Comparison of ENCODE assay signal across 8 mouse cellular contexts in genomic region chr11:53763496-53764140, GRCm38 (mm10). TPM values are rescaled to one million over a fixed set of nuclear protein-coding genes. Genes with fewer than 3 reads are reported as not detected.
DNase-seq lines count a peak whose midpoint lies in the region; ATAC-seq and TF ChIP-seq lines count a peak whose summit lies in the region.

No protein-coding gene starts in this region.

- peak overlapping the region; percentile 48 for H3K9ac ChIP-seq in intestine, postnatal 0 days (ENCODE audit: low read depth, low read length)

- no peaks in the 10 kb centered on the region for H3K36me3 ChIP-seq in intestine, postnatal 0 days (ENCODE audit: control insufficient read depth, insufficient read depth)
- no peaks in the 10 kb centered on the region for H3K36me3 ChIP-seq in midbrain, embryonic 10.5 days

- WGBS in intestine, postnatal 0 days: under 1% methylated on average over 33 of the region's 33 CpGs
- WGBS in midbrain, embryonic 10.5 days: 5% methylated on average over 33 of the region's 33 CpGs

- H3K9me3 ChIP-seq in intestine, postnatal 0 days (ENCODE audit: control insufficient read depth): no peaks in the 10 kb centered on the region
- H3K9me3 ChIP-seq in midbrain, embryonic 10.5 days (replicated peaks): no peaks in the 10 kb centered on the region

- peak overlapping the region; percentile 29 for H3K4me3 ChIP-seq in intestine, postnatal 0 days (ENCODE audit: low read depth, low read length)
- H3K4me3 ChIP-seq in midbrain, embryonic 10.5 days: peak overlapping the region; percentile 42

- peak; percentile 95 for DNase-seq in adrenal gland, adult 2 months
- DNase-seq in embryo, embryonic 9.5 days (ENCODE audit: extremely low spot score): peak; percentile 69
- peak; percentile 85 to 93 for DNase-seq in gastrocnemius, postnatal 4 days (ENCODE audit: low spot score in 2 of 2)
- DNase-seq in left cerebral cortex, postnatal 36 days (ENCODE audit: low spot score in 2 of 2): peak; percentile 74
- DNase-seq in midbrain, embryonic 10.5 days (ENCODE audit: low spot score): peak; percentile 72
- peak; percentile 76 for DNase-seq in right cerebral cortex, postnatal 4 days
- peak; percentile 77 for DNase-seq in yolk sac, embryonic 10.5 days (ENCODE audit: low spot score)

- ATAC-seq in intestine, postnatal 0 days: peak; percentile 61

- peaks cover 20% of the 10 kb centered on the region for H3K4me1 ChIP-seq in intestine, postnatal 0 days (replicated peaks; ENCODE audit: control insufficient read depth, insufficient read depth, low read length)
- peaks cover 39% of the 10 kb centered on the region for H3K4me1 ChIP-seq in midbrain, embryonic 10.5 days

- intact Hi-C loops in left cerebral cortex, postnatal 36 days (cut with DNase I): loop anchor here (5.0 kb wide), 1 partner anchor 89 kb away; no protein-coding TSS in a partner anchor

- H3K4me2 ChIP-seq in intestine, postnatal 0 days (replicated peaks; ENCODE audit: low read depth): peak overlapping the region; percentile 69

- H3K27me3 ChIP-seq in intestine, postnatal 0 days (replicated peaks; ENCODE audit: control insufficient read depth, insufficient read depth, low read length): no peaks in the 10 kb centered on the region
- peaks cover 97% of the 10 kb centered on the region for H3K27me3 ChIP-seq in midbrain, embryonic 10.5 days (ENCODE audit: low read depth, poor library complexity, severe bottlenecking)

- TF ChIP-seq CTCF in intestine, postnatal 0 days (IDR thresholded peaks at IDR 0.05; ENCODE audit: low read depth): peak; percentile 73

- peak overlapping the region; percentile 99 for H3K27ac ChIP-seq in intestine, postnatal 0 days (ENCODE audit: low read depth, low read length)
- peak overlapping the region; percentile 55 for H3K27ac ChIP-seq in midbrain, embryonic 10.5 days (replicated peaks)

RNA-seq across cellular contexts. Expression of gene Irf1, which starts 6.2 kb away (rescaled TPM):
- 10 to 100 TPM; 22.7 to 35.5 TPM for total RNA-seq in adrenal gland, adult 2 months (2021)
- 43.7 and 59.0 TPM in 2 replicates for polyA plus RNA-seq in adrenal gland, adult 2 months (2012; rRNA removed)
- total RNA-seq in gastrocnemius, postnatal 4 days (2021): 10 to 100 TPM; 16.1 to 17.0 TPM
- 64.3 and 76.1 TPM in 2 replicates for polyA plus RNA-seq in intestine, postnatal 0 days (2015; fragmentation: Nextera tagmentation; extraction: Ambion mirVana)
- 1 to 10 TPM; 6.5 to 6.6 TPM for total RNA-seq in left cerebral cortex, postnatal 36 days (2021)
- polyA plus RNA-seq in midbrain, embryonic 10.5 days (2016; fragmentation: Nextera tagmentation; extraction: Ambion mirVana): 3.6 and 3.8 TPM in 2 replicates

RNA-seq across cellular contexts. Expression of gene Gm17334, which starts 9.4 kb away (rescaled TPM):
- under 1 TPM; 0.43 to 0.45 TPM for total RNA-seq in adrenal gland, adult 2 months (2021)
- polyA plus RNA-seq in adrenal gland, adult 2 months (2012; rRNA removed): 1.4 and 1.5 TPM in 2 replicates
- total RNA-seq in gastrocnemius, postnatal 4 days (2021): under 1 TPM; 0.31 to 0.32 TPM
- 0.17 and 0.67 TPM in 2 replicates for polyA plus RNA-seq in intestine, postnatal 0 days (2015; fragmentation: Nextera tagmentation; extraction: Ambion mirVana)
- total RNA-seq in left cerebral cortex, postnatal 36 days (2021): 1 to 10 TPM in 1 of 2 experiments, under 1 TPM in 1; 0.96 to 1.2 TPM
- not detected in 2 replicates for polyA plus RNA-seq in midbrain, embryonic 10.5 days (2016; fragmentation: Nextera tagmentation; extraction: Ambion mirVana)

RNA-seq across cellular contexts. Expression of gene Il5, which starts 43.0 kb away (rescaled TPM):
- total RNA-seq in adrenal gland, adult 2 months (2021): not detected
- polyA plus RNA-seq in adrenal gland, adult 2 months (2012; rRNA removed): 0.06 and 0.12 TPM in 2 replicates
- not detected for total RNA-seq in gastrocnemius, postnatal 4 days (2021)
- not detected in 2 replicates for polyA plus RNA-seq in intestine, postnatal 0 days (2015; fragmentation: Nextera tagmentation; extraction: Ambion mirVana)
- not detected for total RNA-seq in left cerebral cortex, postnatal 36 days (2021)
- not detected in 2 replicates for polyA plus RNA-seq in midbrain, embryonic 10.5 days (2016; fragmentation: Nextera tagmentation; extraction: Ambion mirVana)

RNA-seq across cellular contexts. Expression of gene Rad50, which starts 56.5 kb away (rescaled TPM):
- total RNA-seq in adrenal gland, adult 2 months (2021): 10 to 100 TPM; 11.6 to 13.8 TPM
- 2.6 and 3.6 TPM in 2 replicates for polyA plus RNA-seq in adrenal gland, adult 2 months (2012; rRNA removed)
- 10 to 100 TPM; 13.0 to 15.6 TPM for total RNA-seq in gastrocnemius, postnatal 4 days (2021)
- polyA plus RNA-seq in intestine, postnatal 0 days (2015; fragmentation: Nextera tagmentation; extraction: Ambion mirVana): 15.6 and 19.3 TPM in 2 replicates
- total RNA-seq in left cerebral cortex, postnatal 36 days (2021): 10 to 100 TPM in 1 of 2 experiments, 1 to 10 TPM in 1; 9.9 to 11.3 TPM
- polyA plus RNA-seq in midbrain, embryonic 10.5 days (2016; fragmentation: Nextera tagmentation; extraction: Ambion mirVana): 21.2 and 22.6 TPM in 2 replicates

Comparison
In these comparisons a context has a peak if more than half of its experiments do, and no peak if none do; other contexts are left out.
1. Peak in every context shown above with its lines: DNase-seq, ATAC-seq, H3K4me3 ChIP-seq and H3K27ac ChIP-seq.